Mouse (Mus musculus) gastrocnemius, postnatal 10 days (tissue): ENCODE results near the gene Nemp1. TPM values are rescaled to one million over a fixed set of nuclear protein-coding genes. Genes with fewer than 3 reads are reported as not detected.
A peak's percentile ranks its signal among the peaks of the same experiment; 100 is the strongest.

Experiments
- DNase-seq: peaks from one replicate; pipeline ENCODE4 v3.0.0; 2021; ENCODE audit warnings: mixed read lengths
- total RNA-seq, 2 experiments: library from RNA; stranded (reverse); gene quantifications; 2 replicates each; pipeline ENCODE4 v1.2.3; 2021

Gene Nemp1
- total RNA-seq, 2 experiments from 2014 or later, result 2.8 to 5.3 TPM

DNA sequence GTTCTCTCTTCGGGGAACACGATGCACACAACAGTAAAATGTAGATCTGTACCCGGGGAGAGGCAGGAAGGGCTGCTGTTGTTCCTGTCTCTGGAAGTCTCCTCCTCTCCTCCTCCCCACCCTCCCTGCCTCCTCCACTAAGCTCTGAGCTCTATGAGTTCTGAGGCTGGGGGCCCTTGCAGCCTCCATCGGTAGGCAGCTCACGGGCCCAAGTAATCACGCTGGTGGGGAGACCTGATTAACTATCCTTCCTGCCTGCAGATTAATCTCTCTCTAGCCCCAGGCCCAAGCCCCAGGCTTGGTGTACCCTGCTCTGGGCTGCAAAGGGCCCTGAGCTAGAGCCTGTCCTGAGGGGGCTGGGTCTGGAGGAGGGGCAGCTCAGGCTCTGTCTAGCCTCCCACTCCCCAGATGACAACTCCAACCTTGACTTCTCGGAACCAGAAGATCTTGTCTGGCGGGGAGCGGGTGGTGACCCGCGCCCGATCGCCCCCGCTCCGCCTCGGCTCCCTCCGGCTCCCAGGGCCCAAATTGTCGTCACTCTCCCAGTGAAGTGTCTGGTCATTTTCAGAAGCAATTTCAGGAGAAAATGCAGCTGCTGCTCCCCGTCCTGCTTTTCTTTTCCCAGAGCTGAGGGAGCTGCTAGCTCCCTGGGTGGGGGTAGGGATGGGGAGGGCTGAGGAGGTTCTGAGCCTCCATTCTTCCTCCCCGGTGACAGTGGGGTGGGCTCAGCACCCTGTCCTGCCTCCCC lies 55.1 kb downstream of the Nemp1 start:
- DNase-seq, result no peak

DNA sequence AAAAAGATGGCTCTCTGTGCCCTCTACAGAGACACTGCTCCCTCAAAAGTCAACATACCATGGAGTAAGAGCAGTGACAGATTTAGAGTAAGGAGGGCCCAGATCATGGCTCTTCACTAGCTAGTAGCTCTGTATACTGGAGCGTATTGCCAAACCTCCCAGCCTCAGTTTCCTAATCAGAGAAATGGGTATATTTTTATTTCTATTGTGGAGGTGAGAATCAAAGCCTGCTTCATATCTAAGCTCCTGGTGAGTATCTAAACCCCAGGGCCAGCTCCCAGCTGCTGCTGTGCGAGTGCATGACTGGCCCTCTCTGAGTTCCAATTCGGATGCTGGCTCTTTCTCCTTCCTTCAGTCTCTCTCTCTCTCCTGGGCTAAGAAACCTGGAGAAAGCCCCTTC lies 57.5 kb downstream of the Nemp1 start, which contains the start of gene Tac2:
Tac2 (plus strand) TSS at position 301 of the 400 bp plus-strand sequence.
- DNase-seq, result no peak

DNA sequence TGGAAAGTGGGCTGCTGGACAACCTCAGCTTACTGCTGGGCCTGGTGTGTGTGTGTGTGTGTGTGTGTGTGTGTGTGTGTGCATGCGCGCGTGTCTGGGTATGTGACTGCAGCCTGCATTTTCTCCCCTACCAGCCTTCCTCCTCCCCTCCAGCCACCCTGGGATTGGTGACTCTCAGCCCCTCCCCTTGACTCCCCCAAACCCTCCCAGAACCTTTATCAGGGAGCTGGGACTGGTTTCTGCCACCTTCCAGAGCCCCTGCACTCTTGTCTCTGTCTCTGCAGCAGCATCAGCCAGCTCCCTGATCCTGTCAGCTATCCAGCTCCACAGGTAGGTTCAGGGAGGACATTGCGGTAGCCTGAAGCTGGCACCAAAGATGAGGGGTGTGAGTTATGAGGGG lies 58.4 kb downstream of the Nemp1 start:
- DNase-seq, result no peak

DNA sequence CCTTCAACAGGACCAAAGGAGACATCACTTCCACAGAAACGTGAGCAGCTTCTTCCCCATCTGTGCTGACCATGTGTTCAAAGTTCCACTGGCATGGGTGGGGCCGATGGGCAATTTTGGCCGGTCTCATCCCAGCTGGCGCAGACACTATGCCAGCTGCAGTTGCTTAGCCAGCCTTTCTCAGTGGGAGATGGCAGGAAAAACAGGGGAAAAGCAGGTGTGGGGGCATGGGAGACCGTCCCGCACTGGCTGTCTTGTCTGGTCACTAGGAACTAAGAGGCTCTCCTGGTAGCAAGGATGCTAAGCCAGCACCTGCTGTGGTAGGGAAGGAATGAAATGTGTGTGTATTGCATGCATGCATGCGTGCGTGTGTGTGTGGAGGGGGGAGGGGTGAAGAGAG lies 61.7 kb downstream of the Nemp1 start:
- no peak for DNase-seq

DNA sequence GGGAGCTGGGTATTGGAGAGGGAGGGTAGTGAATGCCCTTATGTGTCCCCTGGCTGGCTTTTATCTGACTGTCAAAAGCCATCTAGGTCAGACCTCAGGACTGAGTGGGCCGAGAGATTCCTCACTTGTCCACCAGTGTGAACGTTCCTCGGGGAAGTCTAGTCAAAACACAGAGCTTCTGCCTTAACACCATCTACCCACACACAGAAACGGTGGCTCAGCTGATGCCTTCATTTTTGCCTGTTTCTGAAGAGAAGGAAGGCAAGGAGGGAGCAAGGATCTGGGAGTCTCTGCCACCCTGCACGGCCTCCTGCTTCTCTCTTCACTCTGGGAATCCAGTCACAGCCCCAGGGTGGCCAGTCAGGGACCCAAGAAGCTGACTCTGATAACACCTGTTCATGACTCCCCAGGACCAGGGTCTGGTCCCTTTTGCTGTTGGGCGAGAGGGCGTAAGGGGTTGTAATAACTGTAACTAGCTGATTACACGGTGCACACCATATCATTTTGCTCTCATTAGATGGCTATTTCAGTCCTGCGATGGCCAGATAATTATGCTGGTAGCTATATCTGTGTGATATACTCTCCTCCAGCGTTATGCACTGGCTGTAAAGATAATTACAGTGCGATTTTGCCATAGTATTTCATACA lies 63.7 kb downstream of the Nemp1 start:
- DNase-seq, result no peak

DNA sequence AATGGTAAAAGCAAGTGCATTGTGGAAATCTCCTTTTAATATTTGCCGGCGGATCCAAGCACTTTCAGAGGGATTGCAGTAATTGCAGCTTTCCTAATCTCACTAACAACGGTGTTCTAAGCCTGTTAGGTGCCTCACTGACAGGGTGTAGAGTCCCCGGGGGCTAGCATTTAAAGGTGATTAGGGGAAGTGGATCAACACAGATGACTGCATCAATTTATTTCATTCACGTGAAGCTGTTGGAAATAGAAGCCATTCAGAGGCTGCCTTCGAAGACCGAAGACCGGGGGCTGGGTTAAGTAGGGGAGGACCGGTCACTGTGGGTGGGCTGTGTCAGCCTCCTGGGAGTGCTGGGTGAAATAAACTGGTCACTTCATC lies 64.2 kb downstream of the Nemp1 start:
- DNase-seq, result no peak

DNA sequence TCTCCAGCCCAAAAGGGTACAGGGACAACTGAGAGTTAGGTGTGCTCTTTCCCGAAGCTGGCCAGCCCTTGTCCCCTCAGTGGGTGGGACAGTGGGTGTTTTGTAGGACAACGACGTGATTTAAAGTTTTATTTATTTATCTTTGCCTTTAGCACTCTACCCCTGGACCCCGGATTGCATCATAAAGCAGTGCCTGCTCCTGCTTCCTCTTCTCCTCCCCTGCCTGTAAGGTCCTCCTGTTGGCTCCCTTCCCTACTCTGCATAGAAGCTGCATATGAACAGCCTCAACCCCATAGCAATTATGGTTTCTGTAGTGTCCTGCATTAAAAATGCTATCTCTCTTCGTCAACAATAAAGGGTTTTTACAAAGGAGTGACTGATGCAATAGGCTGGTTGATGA lies 64.7 kb downstream of the Nemp1 start:
- no peak for DNase-seq

DNA sequence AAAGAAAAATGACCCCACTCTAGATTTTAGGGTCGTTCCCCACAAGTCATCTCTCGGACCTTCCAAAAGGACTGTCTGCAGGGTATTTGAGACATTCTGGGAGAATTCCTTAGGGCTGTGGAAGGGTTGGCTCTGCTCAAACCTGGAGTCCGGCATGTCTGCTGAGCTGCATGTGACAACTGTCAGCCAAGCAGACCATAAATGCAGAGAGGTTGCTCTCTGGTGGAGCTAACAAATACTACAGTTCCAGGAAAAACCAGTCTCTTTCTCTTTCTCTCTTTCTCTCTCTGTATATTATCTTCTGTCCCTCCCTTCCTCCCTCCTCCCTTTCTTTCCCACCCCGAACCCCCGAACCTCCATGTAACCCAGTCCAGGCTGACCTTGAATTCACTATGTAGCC lies 67.7 kb downstream of the Nemp1 start:
- DNase-seq, result no peak

DNA sequence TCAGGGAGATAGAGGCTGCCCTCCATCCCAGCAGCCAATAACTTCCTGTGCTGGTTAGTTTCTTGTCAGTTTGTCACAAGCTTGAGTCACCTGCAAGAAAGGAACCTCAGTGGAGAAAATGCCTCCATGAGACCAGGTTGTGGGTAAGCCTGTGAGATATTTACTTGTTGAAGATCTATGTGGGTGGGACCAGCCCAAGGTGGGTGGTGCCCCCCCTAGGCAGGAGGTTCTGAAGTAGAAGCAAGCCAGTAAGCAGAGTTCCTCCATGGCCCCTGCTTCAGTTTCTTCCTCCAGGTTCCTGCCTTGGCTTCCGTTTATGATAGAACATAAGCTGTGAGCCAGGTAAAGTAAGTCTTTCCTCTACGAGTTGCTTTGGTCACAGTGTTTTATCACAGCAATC lies 69.6 kb downstream of the Nemp1 start:
- DNase-seq, result no peak

DNA sequence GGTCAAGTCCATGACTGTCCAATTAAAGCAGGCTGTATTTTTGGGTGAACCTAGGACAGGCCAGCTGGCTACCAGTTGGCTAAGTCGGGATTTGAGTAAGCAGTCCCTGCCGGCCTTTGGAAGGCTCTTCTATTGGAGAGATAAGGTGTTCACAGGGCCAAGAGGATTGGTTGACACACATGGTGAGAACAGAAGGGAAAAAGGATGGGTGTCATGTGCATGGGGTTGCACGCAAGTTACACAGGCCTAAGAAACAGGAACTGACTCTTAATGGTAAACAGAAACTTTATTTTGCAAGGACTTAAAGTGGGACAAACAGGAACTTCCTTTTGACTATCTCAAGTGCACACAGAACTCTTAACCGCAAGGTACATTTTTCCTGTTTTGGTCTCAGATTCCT lies 70.2 kb downstream of the Nemp1 start:
- no peak for DNase-seq

DNA sequence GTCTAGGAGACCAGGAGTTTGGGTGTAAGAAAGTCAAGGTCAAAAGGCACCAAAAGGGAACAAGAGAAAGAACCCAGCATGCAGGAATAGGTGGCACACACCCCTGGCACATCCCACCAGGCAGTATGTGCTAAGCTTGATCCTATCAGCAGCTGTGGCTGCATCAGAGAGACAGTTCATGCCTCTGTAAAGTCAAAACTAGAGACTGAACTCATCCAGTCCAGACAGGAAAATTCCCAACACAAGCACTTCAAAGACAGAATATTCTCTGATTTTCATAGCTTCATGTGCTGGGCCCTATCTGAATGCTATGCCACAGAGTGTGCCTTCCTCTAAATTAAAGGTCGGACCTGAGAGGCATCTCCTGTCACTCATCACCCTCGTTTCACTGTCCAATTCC lies 70.9 kb downstream of the Nemp1 start:
- DNase-seq, result no peak

DNA sequence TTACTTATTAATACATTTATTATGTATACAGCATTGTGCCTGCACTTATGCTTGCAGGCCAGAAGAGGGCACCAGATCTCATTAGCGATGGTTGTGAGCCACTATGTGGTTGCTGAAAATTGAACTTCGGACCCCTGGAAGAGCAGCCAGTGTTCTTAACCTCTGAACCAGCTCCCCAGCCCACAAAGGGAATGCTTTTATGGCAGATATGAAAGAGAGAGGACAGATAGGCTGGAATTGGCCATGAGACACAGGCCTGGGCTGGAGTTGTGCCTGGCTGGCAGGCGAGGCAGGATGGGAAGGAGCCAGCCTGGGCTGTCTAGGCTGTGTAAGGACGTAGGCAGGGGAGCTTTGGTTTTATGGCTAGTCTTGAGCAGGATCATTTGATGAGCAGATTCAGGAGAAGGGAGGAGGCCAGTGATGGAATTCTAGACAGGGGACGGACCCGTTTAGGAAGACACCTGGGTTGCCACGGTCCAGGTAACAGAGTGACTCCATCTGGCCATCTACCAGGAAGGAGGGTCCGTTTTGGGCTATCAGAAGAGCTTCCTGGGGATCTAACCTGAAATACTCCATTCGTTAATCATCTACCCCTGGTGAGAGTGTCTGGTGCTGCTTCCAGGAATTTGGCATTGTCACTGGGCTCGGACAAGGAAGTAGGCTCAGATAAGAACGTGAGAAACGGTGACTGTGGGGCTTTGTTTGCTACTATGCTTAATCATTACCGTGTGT lies 71.6 kb downstream of the Nemp1 start:
- DNase-seq, result no peak

DNA sequence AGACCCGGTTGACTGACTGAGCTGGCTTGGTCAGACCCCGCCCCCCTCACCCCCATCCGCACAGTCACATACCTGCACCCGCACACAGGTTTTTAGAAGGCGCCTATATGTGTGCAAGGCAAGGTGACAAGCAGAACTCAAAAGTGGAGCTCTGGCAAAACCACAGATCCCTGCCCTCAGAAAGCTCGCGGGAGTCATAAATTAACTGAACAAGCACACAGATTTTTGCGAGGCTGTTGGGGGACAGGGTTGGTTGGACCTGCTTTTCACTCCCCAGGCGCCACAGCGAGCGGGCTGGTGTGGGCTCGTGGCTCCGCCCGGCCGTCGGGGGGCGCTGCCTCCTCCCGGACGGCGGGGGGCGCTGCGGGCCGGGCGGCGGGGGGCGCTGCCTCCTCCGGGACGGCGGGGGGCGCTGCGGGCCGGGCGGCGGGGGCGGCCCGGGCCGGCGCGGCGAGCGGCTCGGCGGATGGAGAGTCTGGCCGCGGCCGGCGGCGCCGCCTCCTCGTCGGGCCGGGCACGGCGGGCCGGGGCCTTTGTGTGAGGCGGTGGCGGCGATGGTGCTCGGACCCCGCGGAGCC lies 72.5 kb downstream of the Nemp1 start, which contains the start of gene Zbtb39:
Zbtb39 (plus strand) TSS at position 456 of the 578 bp plus-strand sequence.
- peak; percentile 89 for DNase-seq

DNA sequence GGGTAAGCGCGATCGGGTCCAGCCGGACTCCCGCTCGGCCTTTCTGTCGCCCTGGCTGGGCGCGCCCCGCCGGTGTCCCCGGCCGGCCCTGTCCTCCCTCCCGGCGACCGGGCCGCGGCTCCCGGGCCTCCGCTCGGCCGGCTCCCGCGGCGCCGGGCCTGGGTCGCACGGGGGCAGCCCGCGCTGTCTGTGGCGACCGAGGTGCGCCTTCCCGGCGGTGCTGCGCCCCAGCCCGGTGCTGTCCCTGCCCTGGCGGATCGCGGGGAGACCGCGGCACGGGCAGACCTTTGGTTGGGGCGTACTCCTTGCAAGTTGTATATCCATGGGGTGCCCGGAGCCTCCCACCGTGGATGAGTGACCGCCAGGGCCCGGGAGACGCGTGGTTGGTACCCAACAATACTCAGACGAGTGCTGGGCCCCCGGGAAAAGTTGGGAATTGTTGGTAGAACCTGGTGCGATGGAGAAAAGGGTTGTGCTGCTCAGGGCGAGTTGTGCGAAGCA lies 73.0 kb downstream of the Nemp1 start:
- DNase-seq, result no peak

DNA sequence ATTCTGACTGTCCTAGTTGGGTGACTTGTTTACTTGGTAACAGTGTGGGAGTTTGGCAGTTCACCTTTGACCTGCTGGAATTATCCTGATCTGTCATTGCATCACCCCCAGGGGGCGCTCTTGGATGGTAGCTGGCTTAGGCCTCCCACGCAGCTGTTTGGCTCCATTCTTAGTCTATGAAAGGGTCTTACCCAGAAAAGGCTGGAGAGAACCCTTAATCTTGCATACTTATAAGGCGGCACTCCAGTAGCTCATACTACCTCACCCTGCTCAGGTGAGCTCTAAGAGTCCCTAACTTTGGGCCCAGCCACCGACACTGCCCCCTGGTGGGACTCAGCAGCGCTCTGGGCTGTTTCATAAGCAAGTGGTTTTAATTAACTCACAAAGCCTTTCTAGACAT lies 78.0 kb downstream of the Nemp1 start:
- DNase-seq, result peak; percentile 59

DNA sequence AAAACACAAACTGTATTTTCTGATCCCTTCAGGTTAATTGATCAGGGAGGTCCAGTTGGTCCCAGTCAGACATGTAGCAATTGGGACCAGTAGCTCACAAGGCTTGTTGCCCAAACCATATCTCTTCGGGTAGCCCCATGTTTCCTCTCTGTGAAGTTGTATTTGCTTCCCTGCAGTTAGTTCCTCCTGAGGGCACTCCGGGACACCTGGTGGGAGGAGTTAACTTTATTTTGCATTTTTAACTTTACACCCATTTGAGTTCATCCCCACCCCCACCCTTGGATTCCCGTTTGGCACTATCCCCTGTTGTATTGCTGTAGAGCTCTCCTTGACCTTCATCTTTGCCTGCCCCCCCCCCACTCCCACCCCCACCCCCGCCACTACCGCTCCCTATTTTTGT lies 79.2 kb downstream of the Nemp1 start:
- no peak for DNase-seq

DNA sequence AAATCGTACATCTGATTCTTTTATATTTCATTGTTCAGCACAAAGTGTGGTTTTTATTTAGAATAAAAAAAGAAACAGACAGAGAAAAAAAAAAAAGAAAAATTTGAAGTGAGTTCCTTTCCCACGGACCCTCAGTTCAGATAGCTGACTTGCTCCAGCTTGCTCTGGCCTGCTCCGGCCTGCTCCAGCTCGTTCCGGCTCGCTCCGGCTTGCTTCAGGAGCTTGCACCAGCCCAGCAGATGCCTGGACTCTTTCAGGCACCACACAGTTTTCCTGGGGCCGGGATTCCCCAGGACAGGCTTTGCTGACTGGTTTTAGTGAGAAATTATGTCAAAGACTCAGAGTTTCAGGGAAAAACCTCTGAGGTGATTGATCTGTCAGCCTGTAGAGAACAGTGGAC lies 80.6 kb downstream of the Nemp1 start:
- no peak for DNase-seq

DNA sequence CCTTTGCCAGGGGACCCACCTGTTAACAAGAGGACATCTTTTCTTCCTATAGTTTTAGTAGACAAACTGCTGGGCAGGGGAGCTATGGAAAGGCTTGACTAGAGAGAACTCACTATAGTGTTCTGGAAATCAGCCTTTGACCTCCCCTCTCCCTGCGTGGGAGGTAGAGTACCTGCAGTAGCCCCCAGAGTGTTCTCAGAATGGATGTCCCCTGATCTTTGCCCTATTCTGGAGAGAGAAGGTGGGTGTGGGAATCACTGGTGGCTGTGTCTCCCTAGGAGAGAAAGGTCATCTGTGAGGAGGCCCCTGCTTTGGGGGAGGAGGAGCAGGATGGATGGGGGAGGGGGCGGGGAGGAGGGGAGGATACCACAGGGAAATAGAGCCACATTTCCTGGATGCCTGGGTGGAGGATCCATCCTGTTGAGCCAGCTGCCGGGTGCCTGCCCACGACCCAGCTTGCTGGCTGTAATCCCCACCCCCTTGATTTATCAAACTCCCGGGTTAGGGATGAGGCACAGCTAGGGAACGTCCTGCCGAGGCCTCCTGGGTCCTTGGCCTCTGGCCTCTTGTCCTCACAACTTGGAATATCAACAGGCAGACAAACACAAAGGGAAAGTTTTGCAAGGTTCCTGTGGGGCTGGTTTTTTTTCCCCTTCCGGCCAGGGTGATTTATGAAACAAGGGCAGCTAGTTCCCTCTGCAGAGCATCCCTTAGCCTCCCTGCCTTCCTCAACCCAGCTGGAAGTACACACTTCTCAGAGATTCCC lies 82.3 kb downstream of the Nemp1 start:
- DNase-seq, result no peak

DNA sequence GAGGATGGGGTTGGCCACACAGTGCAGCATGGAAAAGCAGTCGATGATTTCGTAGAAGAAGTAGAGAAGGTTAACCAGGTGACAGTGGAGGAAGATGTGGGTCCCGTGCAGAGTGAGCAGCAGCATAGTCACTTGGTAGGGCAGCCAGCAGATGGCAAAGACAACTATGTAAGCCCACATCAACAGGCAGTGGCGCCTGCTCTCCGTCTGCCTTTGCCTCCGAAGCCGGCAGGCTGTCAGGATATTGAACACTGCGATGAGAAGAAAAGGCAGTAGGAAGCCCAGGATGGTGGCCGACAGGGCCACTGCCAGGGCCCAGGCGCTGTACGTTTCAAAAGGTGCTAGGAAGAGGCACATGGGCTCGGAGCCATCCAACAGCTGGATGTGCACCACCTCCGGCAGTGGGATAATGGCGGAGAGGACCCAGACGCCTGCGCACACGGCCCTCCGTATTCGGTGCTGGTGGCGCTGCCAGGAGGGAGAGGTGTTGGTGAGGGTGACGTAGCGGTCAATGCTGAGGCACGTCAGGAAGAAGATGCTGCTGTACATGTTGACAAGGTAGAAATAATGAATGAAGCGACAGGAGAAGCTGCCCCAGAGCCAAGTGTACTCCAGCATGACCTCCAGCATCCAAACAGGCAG lies 83.6 kb downstream of the Nemp1 start:
- no peak for DNase-seq
